Mouse (Mus musculus) frontal cortex, adult 2 months (tissue): ENCODE measurements at regions not wholly inside any gene's neighbourhood (a gene's known extent, or its start where the extent isn't known, plus 50 kb on each side); places are given as distances from the start of the nearest gene placed in this dataset.
A peak's percentile ranks its signal among the peaks of the same experiment; 100 is the strongest.

Experiments
- DNase-seq, 2 experiments: peaks; one replicate each; pipeline ENCODE4 v3.0.0; 2022; ENCODE audit warnings: low spot score in 1 of 2; ENCODE audit errors: extremely low spot score in 1 of 2

DNA sequence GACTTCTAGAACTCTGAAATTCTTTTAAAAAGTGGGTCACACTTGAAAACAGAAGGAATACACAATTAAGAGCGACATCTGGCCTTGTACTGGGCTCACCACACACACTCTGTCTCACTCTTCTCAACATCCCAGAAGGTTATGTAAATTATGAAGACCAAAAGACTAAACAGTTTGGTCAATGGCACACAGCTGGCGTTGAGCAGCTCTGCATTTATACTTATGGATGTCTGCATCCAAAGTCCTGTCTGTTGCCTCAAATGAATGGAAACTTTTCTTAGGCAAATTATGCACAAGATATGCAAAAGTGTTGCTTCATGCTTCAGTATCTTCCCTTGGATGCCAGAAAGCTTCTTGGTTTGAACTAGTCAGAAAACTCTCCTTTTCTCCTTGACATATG lies 323.5 kb downstream of the Ppp3ca start:
- DNase-seq, result no peak

DNA sequence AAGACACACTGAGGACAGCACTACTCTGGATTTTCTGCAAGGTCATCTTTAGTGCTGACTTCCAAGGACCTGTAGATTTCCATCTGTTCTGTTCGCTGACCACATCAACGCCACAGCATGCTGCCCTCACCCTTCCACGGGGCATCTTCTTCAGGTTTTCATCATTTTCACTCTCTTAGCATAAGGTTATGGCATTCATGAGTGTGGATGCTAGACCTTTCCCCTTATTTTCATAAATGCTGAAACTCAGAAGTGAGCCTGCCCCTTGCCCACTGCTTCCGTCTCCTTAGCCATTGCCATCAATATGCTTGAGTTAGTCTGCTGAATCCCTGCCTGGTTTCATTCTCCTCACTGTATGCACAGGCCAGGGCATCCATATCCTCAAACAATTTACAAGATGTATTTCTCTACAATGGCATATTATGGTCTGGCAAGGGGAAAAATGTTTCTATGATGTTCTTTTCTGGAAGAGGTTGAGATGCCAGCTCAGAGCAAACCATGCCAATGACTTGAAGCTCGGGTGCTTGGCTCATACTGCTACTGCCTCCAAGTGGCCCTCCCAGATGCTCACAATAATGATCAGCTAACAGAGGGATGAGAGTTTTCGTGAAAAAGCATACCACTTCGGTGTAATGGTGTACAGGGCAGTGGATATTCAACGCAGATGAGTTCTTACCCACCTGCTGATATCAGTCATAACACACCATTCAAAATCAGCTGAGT lies 324.6 kb downstream of the Ppp3ca start:
- peak in 1 of 2 experiments; percentile 56 for DNase-seq

DNA sequence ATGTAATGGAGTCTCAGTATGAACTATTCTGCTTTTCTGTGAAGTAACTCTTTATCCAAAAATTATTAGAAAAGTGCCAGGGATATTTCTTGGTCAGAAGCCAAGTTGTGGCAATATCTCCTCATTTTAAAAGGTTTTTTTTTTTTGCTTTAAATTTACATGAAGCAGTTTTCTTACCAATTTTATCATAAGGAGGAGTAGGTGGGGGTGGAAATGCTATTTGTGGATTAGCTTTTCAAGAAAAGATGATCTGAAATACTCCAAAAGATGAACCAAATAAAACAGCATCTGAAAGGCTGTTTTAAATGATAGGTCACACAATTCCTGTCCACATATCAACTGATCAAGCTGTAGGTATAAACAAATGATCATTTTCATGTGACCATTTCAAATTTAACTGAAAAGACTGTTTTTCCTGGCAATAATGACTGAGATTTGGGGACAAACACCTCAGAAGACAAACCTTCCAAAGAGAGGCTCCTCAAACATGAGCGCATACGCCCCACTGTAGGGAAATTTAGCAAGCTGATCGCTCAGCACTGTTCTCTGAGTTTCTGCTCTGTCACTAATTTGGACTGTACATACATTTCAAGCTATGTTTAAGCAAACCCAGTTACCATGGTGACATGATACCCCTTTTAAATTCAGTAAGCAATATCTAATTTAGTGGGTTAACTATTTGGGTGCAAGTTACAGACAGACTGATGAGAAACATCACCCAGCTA lies 325.8 kb downstream of the Ppp3ca start:
- DNase-seq, result peak in 1 of 2 experiments; percentile 47

DNA sequence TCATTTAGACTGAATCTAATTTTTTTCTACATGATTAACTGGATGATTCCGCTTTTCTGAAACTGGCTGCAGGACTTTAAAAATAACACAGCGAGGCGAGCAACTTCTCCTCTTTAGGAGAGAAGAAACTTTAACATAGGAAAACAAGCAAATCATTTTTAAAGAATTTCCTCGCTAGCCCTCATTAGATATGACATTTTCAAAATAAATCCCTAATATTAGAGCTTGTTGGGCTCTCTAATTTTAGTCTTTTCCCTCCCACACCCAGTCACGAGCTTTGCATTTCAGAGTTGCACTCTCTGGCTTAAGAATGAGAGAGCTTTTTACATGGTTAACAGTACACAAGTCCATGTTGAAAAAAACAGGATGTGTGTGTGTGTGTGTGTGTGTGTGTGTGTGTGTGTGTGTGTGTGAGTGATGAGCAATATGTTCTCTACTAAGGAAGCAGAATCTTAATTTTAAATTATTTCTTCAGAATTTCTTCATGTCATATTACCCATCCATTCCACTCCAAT lies 326.5 kb downstream of the Ppp3ca start:
- peak in 1 of 2 experiments; percentile 44 for DNase-seq

DNA sequence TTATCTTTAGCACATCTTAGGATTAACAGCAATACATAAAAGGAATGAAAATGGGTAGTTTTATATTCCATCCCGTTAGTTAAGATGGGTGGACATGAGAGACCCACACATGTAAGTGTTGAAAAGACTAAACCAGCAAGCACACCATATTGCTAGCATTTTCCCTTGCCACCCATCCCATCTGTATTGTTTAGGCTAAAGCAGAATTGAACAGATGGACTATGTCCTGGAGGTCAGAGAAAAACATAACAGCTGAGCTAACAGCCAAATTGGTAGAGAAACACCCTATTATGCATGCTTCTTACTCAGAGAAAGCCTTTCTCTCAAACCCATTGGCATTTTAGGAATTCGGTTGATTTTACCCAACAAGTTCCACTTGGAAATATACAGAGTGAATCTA lies 329.3 kb upstream of the Emcn start:
- DNase-seq, result no peak

DNA sequence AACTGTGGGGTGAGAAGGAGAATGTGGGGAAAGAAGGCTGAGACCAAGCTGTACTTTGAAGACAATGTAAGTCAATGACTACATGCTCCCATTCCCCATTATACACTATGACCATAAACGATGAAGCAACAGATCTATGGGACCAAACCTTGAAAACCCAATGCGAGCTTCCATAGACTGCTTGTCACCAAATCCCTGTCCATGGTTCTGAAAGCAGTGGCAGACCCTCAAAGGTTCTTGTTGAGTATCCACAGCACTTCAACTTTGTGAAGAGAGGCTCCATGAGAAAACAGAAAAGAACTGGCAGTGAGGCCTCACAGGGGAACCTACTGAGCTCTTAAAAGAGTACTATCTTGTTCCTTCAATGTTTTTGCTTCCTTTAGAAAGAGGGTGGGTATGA lies 326.2 kb upstream of the Emcn start:
- no peak for DNase-seq

DNA sequence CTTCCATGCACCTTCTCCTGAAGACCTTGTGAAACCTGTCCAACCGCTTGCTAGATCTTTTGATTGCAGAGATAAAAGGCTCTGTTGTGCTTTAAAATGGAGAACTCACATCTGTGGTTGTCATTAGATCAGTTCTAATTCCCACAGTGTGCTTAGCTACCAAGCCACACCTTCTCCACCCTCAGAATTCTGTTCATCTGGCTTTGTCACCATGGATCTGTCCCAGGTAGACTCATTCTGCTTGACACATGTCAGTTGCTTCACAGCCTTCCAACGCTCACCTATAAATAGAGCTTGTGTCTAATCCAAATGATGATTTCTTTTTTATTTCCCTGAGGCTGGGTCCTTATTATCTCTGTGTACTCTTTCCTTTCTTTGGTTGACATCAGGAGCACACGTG lies 325.7 kb upstream of the Emcn start:
- DNase-seq, result no peak

DNA sequence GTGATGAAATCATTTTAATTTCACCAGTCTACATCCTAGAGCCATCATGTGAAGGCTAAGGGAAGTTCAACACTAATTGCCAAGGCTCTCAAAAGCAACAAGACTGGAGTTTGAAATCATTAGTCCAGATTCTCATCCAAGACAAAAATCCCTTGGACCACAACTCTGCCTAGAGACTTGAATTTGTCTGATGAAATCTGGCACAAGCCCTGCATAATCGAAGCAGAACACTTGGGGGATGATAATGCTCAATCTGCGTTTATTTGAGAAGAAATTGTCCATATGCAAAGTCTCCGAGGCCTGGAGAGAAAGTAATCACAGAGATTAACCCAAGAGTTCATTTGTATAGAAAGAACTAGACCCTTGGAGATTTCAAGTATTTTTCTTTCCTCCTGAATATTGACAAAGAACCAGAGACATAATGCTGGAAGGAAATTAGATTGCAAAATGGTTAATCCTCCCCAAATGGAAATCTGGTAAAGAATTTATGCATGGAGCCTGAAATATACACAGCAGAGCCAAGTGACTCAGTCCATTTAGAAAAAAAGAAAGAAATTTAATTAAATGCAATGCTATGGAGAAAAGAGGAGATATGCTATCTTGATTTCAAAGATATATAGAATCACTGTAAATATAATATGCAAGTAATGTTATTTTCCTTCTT lies 320.8 kb upstream of the Emcn start:
- no peak for DNase-seq

DNA sequence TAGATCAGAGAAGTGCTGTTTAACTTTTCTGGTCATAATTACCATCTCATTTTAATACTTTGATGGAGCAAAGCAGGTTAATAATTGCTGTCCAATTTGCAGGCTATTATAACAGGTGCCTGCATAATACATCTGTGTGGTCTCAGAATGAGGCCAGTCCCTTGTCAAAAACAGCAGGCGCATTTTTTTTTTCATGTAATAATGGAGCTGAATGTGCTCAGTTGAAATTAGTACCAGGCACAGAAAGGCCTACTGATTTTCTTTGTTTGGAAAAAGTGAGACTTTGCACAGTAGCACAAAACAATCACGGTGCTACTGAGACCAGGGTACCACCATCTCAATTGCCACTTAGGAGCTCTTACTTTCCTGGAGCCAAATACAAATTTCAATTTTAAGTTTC lies 311.3 kb upstream of the Emcn start:
- no peak for DNase-seq

DNA sequence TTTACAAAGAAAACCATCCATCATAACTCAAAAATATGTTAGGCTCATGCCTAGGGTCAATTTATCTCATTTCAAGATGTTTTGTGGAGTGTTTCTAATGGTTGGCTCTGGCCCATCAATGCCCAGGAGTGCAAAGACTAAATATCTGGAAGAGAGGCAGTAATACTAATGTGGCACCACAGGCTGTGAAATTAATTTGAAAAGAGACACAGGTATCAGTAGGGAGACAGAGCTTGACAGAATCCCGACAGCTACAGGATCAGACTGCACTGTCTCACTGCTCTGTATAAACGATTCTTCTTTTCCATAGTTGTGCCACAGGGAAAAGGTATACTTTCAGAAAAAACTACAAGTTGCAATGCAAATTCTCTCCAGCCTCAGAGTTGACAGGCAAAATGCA lies 308.1 kb upstream of the Emcn start:
- no peak for DNase-seq

DNA sequence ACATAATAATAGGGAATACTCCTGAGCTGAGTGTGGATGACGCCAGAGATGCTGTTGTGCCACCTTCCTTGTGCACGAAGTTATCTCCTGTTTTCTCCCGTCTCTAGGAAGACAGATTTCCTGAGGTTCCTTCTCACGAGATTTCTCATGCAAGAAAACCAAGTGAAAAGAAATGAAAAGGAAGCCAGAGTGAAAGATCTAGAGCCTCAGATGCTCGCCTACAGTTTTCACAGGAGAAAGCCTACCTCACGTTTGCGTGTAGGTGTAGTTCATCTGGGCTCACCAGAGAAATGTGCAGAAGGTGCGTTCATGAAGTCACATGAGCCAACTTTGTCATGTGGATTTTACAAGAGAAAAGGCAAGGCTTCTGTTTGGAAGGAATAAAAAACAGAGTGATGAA lies 301.2 kb upstream of the Emcn start:
- DNase-seq, result peak; percentile 14 to 50

DNA sequence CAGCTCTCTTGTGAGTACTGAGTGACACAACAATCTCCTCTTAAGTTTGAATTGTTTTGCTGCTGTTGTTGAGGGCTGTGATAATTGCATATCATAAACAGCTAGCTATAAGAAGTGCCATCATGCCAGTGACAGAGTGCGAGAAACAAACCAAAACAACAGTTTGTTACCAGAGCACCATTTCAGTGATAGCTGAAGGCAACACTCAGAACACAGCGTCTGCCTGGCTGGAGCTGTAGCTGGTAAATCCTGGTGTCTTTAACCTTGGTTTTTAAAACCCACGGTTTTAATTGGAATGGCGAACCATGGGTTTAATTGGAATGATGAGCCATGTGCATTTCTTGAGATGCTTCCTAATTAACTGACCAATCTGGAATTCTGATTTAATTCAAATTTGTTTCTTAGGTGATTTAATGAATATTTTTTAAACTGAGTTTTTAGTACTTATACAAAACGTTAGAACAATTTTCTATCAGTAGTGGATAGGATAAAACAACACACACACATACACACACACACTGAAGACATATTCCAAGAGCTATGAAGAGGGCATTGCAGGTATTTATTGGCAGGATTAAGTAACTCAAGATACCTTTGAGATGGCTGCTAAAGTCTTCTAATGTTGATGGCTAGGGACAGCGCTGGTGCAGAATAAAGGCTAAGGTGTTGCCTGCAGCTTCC lies 284.2 kb upstream of the Emcn start:
- DNase-seq, result no peak

DNA sequence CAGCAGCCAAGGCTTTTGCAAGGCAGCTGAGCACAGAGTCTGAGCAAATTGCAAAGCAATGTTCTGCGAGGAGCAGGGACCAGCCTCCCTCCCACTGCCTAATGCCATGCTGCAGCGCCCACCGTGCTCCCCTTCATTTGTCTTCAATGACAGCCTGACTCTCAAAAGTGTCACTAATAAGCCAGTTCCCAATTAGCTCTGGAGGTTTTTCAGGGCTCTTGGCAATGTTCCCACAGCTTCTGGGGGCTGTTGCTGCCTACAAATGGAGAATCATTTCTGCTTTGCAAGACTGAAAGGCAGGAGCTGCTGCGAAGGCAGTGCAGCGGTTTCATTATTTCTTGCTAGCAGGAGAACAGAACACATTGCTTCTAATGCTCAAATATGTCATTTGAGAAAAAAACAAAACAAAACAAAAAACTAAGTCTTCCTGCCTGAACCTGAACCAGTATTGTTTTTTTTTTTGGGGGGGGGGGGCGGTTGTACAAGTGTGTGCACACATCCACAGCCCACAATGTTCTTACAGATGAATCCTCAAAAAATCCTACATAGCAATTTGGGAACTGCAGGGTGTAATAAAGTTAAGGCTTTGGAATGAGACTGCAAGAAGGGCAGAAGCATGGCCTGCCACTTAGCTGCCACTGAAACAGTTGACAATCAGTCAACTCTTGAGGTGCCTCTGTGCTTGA lies 283.5 kb upstream of the Emcn start:
- peak; percentile 89 to 90 for DNase-seq

DNA sequence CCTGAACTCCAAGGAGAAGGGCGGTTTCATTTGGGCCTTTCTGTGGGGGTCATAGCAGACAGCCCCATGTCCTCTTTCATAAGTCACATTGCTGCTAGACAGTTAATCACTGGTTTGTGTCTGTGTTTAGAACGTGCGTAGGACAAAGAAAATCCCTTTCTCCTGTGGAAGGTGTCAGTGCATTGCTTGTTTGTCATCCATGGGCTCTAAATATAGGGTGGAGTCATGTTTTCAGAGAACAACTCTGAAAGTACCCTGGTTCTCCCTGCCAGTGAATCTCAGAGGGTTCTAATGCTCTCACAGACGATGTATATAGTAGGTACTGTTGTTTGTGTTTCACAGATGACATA lies 283.0 kb upstream of the Emcn start:
- DNase-seq, result no peak

DNA sequence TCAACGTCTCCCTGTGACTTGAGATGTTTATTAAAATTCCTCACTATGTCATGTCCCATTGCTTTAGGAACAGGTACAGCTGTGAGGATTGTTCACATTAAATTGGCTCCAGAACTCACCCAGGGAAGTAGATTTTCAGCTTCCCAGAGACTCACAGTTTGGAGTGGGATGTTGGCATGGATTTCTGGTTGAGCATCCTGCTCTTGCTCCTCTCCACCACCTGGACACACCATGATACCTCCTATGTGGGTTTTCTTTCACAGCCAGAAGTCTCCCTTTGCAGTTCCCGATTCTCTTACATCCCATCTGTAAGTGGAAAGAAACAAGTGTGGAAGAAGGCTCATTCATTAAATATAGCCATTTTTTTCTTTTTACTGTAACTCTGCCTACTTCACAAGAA lies 278.8 kb upstream of the Emcn start:
- peak in 1 of 2 experiments; percentile 7 for DNase-seq

DNA sequence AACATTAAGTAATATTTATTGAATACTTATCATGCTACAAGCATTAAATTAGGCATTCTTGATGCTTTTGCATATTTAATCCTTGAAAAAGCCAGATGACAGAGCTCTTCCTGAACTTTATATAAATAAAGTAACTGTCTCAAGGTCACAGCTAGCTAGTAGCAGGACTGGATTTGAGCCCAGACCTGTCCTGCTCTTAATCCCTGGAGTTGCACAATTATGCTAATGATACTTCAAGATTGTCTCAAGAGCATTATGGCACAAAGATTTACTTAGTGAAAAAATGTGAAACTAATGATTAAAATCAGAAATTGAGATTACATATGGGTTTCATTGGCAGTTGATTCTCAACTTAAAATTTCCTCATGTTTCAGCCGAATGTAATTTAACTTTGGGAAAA lies 273.5 kb upstream of the Emcn start:
- DNase-seq, result no peak

DNA sequence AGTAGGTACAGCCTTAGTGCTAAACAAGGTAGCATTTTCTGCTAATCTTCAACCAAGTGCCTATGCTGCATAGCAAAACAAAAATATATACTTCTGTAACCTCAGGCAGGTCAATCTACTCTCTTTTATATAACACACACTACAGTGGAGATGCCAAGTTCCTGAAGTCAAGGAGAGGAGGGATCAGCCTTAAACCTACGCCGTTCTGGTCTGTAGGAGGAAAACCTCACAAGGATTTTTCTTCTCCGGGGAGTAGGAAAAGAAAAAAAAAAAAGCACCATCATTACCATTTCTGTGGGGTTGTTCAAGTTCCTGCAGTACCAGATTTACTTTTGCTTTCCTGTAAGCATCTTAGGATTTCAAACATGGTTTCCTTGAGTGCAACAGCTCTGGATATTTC lies 271.5 kb upstream of the Emcn start:
- DNase-seq, result peak in 1 of 2 experiments; percentile 34

DNA sequence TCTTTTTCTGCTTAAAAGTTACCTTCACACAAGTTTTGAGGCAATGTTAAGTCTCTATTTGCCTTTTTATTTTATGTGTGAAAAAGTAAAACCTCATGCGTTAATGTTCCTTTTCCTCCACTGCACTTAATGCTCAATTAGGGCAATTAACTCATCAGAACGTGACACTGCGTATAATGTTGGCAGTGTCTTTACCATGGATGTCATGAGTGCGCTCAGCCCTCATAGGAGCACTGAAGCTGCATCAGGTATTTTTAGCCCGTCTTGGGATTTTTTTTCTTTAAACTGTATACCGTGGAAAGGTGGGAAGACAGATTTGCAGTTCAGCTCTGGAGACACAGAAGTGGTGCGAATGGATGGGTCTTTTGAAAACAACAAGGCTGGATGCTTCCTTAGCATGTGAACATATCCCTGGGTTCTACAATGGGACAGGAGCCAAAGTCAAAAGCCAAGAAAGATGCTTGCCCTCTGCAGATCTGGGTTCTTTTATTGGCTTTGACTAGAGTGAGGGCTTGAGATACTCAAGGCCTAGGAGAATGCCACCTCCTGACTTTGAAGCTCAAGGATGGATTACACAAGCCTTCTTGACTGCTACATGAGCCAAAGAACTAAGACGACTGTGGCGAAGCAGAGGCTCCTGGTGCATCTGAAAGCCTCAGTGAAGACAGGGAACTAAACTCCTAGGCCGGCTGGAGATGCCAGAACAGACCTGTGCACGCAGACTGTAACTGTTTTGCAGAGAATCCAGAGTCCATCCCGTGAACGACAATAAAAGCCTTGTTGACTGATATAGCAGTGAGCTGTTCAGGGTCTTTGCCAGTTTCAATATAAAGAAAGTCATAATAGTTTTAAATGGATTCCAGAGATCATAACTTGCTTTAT lies 262.9 kb upstream of the Emcn start:
- DNase-seq, result peak in 1 of 2 experiments; percentile 18

DNA sequence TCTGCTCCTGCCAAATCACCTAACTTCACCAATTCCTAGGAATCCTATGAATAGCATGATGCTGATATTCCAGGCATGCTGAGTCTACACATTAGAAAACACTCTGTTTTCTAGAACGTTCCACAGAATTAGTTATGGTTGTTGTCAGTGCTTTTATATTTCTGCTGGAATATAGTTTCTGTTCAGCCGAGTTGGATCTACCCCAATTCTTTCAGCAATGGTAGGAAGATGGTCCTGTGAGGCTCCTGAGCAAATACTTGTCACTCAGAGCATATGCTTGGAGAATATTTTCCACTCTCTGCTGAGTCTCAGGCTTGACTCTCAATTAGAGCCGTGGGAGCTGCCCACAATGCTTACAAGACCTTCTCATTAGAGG lies 262.3 kb upstream of the Emcn start:
- no peak for DNase-seq

DNA sequence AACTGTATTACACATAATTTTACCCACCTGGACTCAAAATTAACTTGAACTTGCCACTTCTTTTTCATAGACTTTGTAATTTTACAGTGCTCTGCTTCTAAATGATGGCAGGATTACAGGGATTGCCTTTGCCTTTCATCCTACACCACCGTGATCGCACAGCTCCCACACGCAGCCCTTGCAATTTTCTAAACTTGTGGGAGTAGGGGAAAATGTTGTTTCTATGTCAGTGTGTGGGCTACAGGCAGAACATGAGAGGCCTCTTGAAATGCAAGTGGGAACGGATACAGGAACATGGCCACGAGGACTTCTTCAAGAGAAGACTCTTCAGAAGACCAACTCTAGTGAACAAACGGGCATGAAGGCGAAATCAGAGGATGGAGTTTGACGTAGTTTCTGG lies 254.0 kb upstream of the Emcn start:
- DNase-seq, result peak in 1 of 2 experiments; percentile 60
